8 mouse cellular contexts compared by ENCODE assay signal in genomic region chr11:11114234-11115030, GRCm38 (mm10). TPM values are rescaled to one million over a fixed set of nuclear protein-coding genes. Genes with fewer than 3 reads are reported as not detected.
A peak's percentile ranks its signal among the peaks of the same experiment; 100 is the strongest.
DNase-seq lines count a peak whose midpoint lies in the region; ATAC-seq lines count a peak whose summit lies in the region.

No protein-coding gene starts in this region.

- whole genome bisulfite sequencing in liver, embryonic 12.5 days (ENCODE audit: insufficient replicate concordance) = 3% methylated on average over 34 of the region's 34 CpGs
- WGBS in hindbrain, embryonic 16.5 days = under 1% methylated on average over 32 of the region's 34 CpGs
- WGBS in neural tube, embryonic 13.5 days = under 1% methylated on average over 34 of the region's 34 CpGs

- no peaks in the 10 kb centered on the region for H3K36me3 ChIP-seq in liver, embryonic 12.5 days
- H3K36me3 ChIP-seq in hindbrain, embryonic 16.5 days (ENCODE audit: control insufficient read depth, insufficient read depth, low read length) = no peaks in the 10 kb centered on the region
- H3K36me3 ChIP-seq in neural tube, embryonic 13.5 days = no peaks in the 10 kb centered on the region

- peaks cover 57% of the 10 kb centered on the region for H3K27me3 ChIP-seq in liver, embryonic 12.5 days (replicated peaks)
- H3K27me3 ChIP-seq in hindbrain, embryonic 16.5 days (replicated peaks; ENCODE audit: control insufficient read depth, insufficient read depth, low read length) = peaks cover 8% of the 10 kb centered on the region
- peaks cover 77% of the 10 kb centered on the region for H3K27me3 ChIP-seq in neural tube, embryonic 13.5 days

- no peak for ATAC-seq in liver, embryonic 12.5 days
- peak; percentile 46 for ATAC-seq in hindbrain, embryonic 16.5 days
- peak; percentile 33; the same call in 1 of the 2 replicates for ATAC-seq in neural tube, embryonic 13.5 days (ENCODE audit: low read depth)

- peak overlapping the region; percentile 37 for H3K4me2 ChIP-seq in liver, embryonic 12.5 days
- H3K4me2 ChIP-seq in hindbrain, embryonic 16.5 days (ENCODE audit: low read length) = peak overlapping the region; percentile 95
- peak overlapping the region; percentile 96 for H3K4me2 ChIP-seq in neural tube, embryonic 13.5 days

- no peaks in the 10 kb centered on the region for H3K9me3 ChIP-seq in liver, embryonic 12.5 days (replicated peaks)
- no peaks in the 10 kb centered on the region for H3K9me3 ChIP-seq in hindbrain, embryonic 16.5 days (ENCODE audit: control insufficient read depth, low read length)
- H3K9me3 ChIP-seq in neural tube, embryonic 13.5 days = no peaks in the 10 kb centered on the region

- DNase-seq in adrenal gland, adult (ENCODE audit: inconsistent age in 2 of 2, low spot score in 1 of 2) = peak; percentile 2 to 22
- no peak for DNase-seq in adrenal gland, postnatal 25 days
- DNase-seq in liver = no peak
- no peak for DNase-seq in spleen, postnatal 36 days (ENCODE audit: low spot score in 2 of 2)
- DNase-seq in cerebellum, adult 11-12 months = no peak

- H3K27ac ChIP-seq in liver, embryonic 12.5 days = no peak overlapping the region
- H3K27ac ChIP-seq in hindbrain, embryonic 16.5 days (ENCODE audit: low read depth, low read length) = peak overlapping the region; percentile 41; the same call in 1 of the 2 replicates
- H3K27ac ChIP-seq in neural tube, embryonic 13.5 days (replicated peaks) = no peak overlapping the region

- H3K9ac ChIP-seq in liver, embryonic 12.5 days = no peak overlapping the region
- peak overlapping the region; percentile 76 for H3K9ac ChIP-seq in hindbrain, embryonic 16.5 days (ENCODE audit: low read depth, low read length)
- H3K9ac ChIP-seq in neural tube, embryonic 13.5 days = peak overlapping the region; percentile 72

- H3K4me3 ChIP-seq in liver, embryonic 12.5 days = no peak overlapping the region; the same call in 1 of the 2 replicates
- peak overlapping the region; percentile 65 for H3K4me3 ChIP-seq in hindbrain, embryonic 16.5 days (ENCODE audit: low read length)
- H3K4me3 ChIP-seq in neural tube, embryonic 13.5 days = peak overlapping the region; percentile 59

- H3K4me1 ChIP-seq in liver, embryonic 12.5 days = no peaks in the 10 kb centered on the region
- H3K4me1 ChIP-seq in hindbrain, embryonic 16.5 days (ENCODE audit: control insufficient read depth, insufficient read depth, low read depth, low read length) = peaks cover 18% of the 10 kb centered on the region
- peaks cover 35% of the 10 kb centered on the region for H3K4me1 ChIP-seq in neural tube, embryonic 13.5 days (replicated peaks)

RNA-seq across cellular contexts. Expression of gene Vwc2, which starts 0.4 kb away (rescaled TPM):
- 0.15 and 0.71 TPM in 2 replicates for total RNA-seq in adrenal gland, postnatal 25 days (2021)
- 0.15 and 0.18 TPM in 2 replicates for polyA plus RNA-seq in liver, embryonic 12.5 days (2016; fragmentation: Nextera tagmentation; extraction: Ambion mirVana)
- 9.3 and 12.1 TPM in 2 replicates for polyA plus RNA-seq in hindbrain, embryonic 16.5 days (2015; fragmentation: Nextera tagmentation; extraction: Ambion mirVana)
- 4.2 and 5.3 TPM in 2 replicates for polyA plus RNA-seq in neural tube, embryonic 13.5 days (2015; fragmentation: Nextera tagmentation; extraction: Ambion mirVana)

Comparison
In these comparisons a context has a peak if more than half of its experiments do, and no peak if none do; other contexts are left out.
1. DNase-seq: peak in adrenal gland, adult (2 of 2); none in adrenal gland, postnatal 25 days (single experiment), liver (single experiment), spleen, postnatal 36 days (0 of 2) and cerebellum, adult 11-12 months (single experiment).
2. H3K4me2 ChIP-seq: peak in every context shown above with its lines; median percentile 96 in neural tube, embryonic 13.5 days; 95 in hindbrain, embryonic 16.5 days; 37 in liver, embryonic 12.5 days.